Mouse (Mus musculus) CH12.LX (cell line): Measurements from ENCODE around the gene Fgg. TPM values are rescaled to one million over a fixed set of nuclear protein-coding genes. Genes with fewer than 3 reads are reported as not detected.

ENCODE experiments used
- DNase-seq: peaks from one replicate; pipeline ENCODE4 v3.0.0-alpha.2; 2013; ENCODE audit errors: extremely low read depth
- H3K27ac ChIP-seq: 2 replicates; pipeline ENCODE4 v1.5.1; 2012; ENCODE audit warnings: low read depth, mild to moderate bottlenecking, control low read depth, moderate library complexity; ENCODE audit not compliant: insufficient read depth
- H3K27me3 ChIP-seq: replicated peaks from 2 replicates; pipeline ENCODE3; 2012; ENCODE audit warnings: inconsistent platforms
- H3K36me3 ChIP-seq, 2 experiments: replicated peaks in 1 of 2; 2 replicates each; pipeline versions ENCODE3 to v1.6.1; 2012; ENCODE audit warnings: inconsistent platforms in 1 of 2, low read length in 1 of 2, mild to moderate bottlenecking in 1 of 2, mixed read lengths in 1 of 2, moderate library complexity in 1 of 2; ENCODE audit not compliant: control insufficient read depth in 1 of 2, insufficient read depth in 1 of 2
- H3K4me1 ChIP-seq, 2 experiments: 2 replicates each; pipeline ENCODE4 v1.6.1; 2012; ENCODE audit warnings: inconsistent platforms in 1 of 2, moderate library complexity in 1 of 2; ENCODE audit not compliant: insufficient read depth in 2 of 2, control insufficient read depth in 1 of 2
- H3K4me2 ChIP-seq: 2 replicates; pipeline ENCODE4 v1.6.1; 2012; ENCODE audit warnings: low read depth, mild to moderate bottlenecking, control low read depth; ENCODE audit not compliant: poor library complexity, insufficient read depth, severe bottlenecking
- H3K4me3 ChIP-seq, 3 experiments: fragments of 150-350 bp in 1 of 3; sonication (generic) in 1 of 3; replicated peaks in 1 of 3; 2 replicates each; pipeline versions ENCODE3 to v1.5.1; 2011 to 2012; ENCODE audit warnings: low read depth in 2 of 3, low read length in 2 of 3, mild to moderate bottlenecking in 2 of 3, moderate library complexity in 2 of 3, control low read depth in 1 of 3, improper control_type of control experiment in 1 of 3, inconsistent platforms in 1 of 3, mixed read lengths in 1 of 3; ENCODE audit not compliant: poor library complexity in 1 of 3
- H3K79me2 ChIP-seq: replicated peaks from 2 replicates; pipeline ENCODE4 v1.6.1; 2012; ENCODE audit warnings: mild to moderate bottlenecking, moderate library complexity; ENCODE audit not compliant: control insufficient read depth, poor library complexity, insufficient read depth, severe bottlenecking; ENCODE audit errors: extremely low read depth
- H3K9ac ChIP-seq: 2 replicates; pipeline ENCODE4 v1.6.1; 2012; ENCODE audit warnings: low read depth, mild to moderate bottlenecking, control low read depth, moderate library complexity; ENCODE audit not compliant: insufficient read depth
- H3K9me3 ChIP-seq: replicated peaks from 2 replicates; pipeline ENCODE3; 2012; ENCODE audit warnings: low read length, inconsistent platforms, mixed read lengths
- BHLHE40 ChIP-seq: IDR thresholded peaks from 2 replicates; pipeline ENCODE4 v1.6.1; 2011; ENCODE audit warnings: mild to moderate bottlenecking, low read depth, low read length, improper control_type of control experiment
- CHD1 ChIP-seq: IDR thresholded peaks from 2 replicates; pipeline ENCODE4 v1.6.1; 2012; ENCODE audit warnings: low read depth, low read length, improper control_type of control experiment, inconsistent platforms
- CHD2 ChIP-seq: IDR thresholded peaks from 2 replicates; pipeline ENCODE4 v1.6.1; 2011; ENCODE audit warnings: low read length, improper control_type of control experiment
- EP300 ChIP-seq: IDR thresholded peaks from 2 replicates; pipeline ENCODE4 v1.6.1; 2011; ENCODE audit warnings: low read length, improper control_type of control experiment
- IRF4 ChIP-seq: IDR thresholded peaks from 2 replicates; pipeline ENCODE4 v1.6.1; 2014; ENCODE audit warnings: low read depth, mild to moderate bottlenecking, inconsistent platforms, low read length, improper control_type of control experiment
- JUN ChIP-seq: IDR thresholded peaks from 2 replicates; pipeline ENCODE4 v1.6.1; 2011; ENCODE audit warnings: low read depth, mild to moderate bottlenecking, low read length, improper control_type of control experiment, moderate library complexity; ENCODE audit not compliant: insufficient read depth
- KAT2A ChIP-seq: IDR thresholded peaks from 2 replicates; pipeline ENCODE4 v1.6.1; 2012; ENCODE audit warnings: low read length, improper control_type of control experiment, inconsistent platforms; ENCODE audit not compliant: insufficient replicate concordance
- MAZ ChIP-seq: IDR thresholded peaks from 2 replicates; pipeline ENCODE4 v1.6.1; 2012; ENCODE audit warnings: low read depth, mild to moderate bottlenecking, inconsistent platforms, low read length, improper control_type of control experiment, moderate library complexity
- MEF2A ChIP-seq: IDR thresholded peaks from 2 replicates; pipeline ENCODE4 v1.6.1; 2014; ENCODE audit warnings: low read depth, mild to moderate bottlenecking, inconsistent platforms, low read length, improper control_type of control experiment, borderline replicate concordance
- PAX5 ChIP-seq: IDR thresholded peaks from 2 replicates; pipeline ENCODE4 v1.6.1; 2012; ENCODE audit warnings: low read length, inconsistent platforms, mixed read lengths
- POLR2A ChIP-seq: IDR thresholded peaks from 2 replicates; pipeline ENCODE4 v1.6.1; 2011; ENCODE audit warnings: low read depth, mild to moderate bottlenecking, improper control_type of control experiment, low read length
- RAD21 ChIP-seq: IDR thresholded peaks from 2 replicates; pipeline ENCODE4 v1.6.1; 2011; ENCODE audit warnings: low read depth, mild to moderate bottlenecking, low read length, improper control_type of control experiment, moderate library complexity
- RCOR1 ChIP-seq: conservative IDR thresholded peaks from 2 replicates; pipeline ENCODE4 v1.6.1; 2012; ENCODE audit warnings: low read depth, mild to moderate bottlenecking, inconsistent platforms, low read length, improper control_type of control experiment
- SMC3 ChIP-seq: IDR thresholded peaks from 2 replicates; pipeline ENCODE4 v1.6.1; 2011; ENCODE audit warnings: low read depth, low read length, improper control_type of control experiment
- ZKSCAN1 ChIP-seq: IDR thresholded peaks from 2 replicates; pipeline ENCODE4 v1.6.1; 2012; ENCODE audit warnings: low read depth, inconsistent platforms, low read length, improper control_type of control experiment, borderline replicate concordance
- ZMIZ1 ChIP-seq: IDR thresholded peaks from 2 replicates; pipeline ENCODE4 v1.6.1; 2012; ENCODE audit warnings: low read depth, mild to moderate bottlenecking, inconsistent platforms, low read length, improper control_type of control experiment
- dilution Hi-C: fragments of 300-500 bp; cut with MboI; formaldehyde crosslinking; loops from 2 replicates; pipeline ENCODE4 v1.14.3; 2020; ENCODE audit warnings: low sequenced_read_pairs; ENCODE audit not compliant: extremely low pct_unique_long_range_greater_than_20kb, extremely low pct_ligation_motif_present
- in situ Hi-C: fragments of 300-500 bp; cut with MboI; formaldehyde crosslinking; loops from 3 replicates; pipeline ENCODE4 v1.14.3; 2019; ENCODE audit warnings: low sequenced_read_pairs, low pct_ligation_motif_present, low pct_unique_long_range_greater_than_20kb, mixed read lengths
- polyA plus RNA-seq: library from polyadenylated mRNA; unstranded; fragments of >175 nt; gene quantifications from 2 replicates; pipeline ENCODE4 v1.2.1, GENCODE M21; 2012; ENCODE audit warnings: low read depth; ENCODE audit not compliant: insufficient read length
- total RNA-seq, 2 experiments: library from RNA; depleted of rRNA; stranded (reverse); fragments of 300-350 nt in 1 of 2; fragments of >200 nt in 1 of 2; gene quantifications; 2 replicates each; pipeline ENCODE4 v1.2.3; 2012 to 2014

Fgg gene
- total and polyA plus RNA-seq, 3 experiments: not detected

GRCm38 (mm10) chr3:83039666-83040065, 32.1 kb downstream of the Fgg start:
- no peak overlapping the region for H3K9ac ChIP-seq
- no peaks in the 10 kb centered on the region for H3K79me2 ChIP-seq
- no peaks in the 10 kb centered on the region for H3K27me3 ChIP-seq
- H3K36me3 ChIP-seq: no peaks in the 10 kb centered on the region
- no peak overlapping the region for H3K4me3 ChIP-seq
- in situ Hi-C loops: no loop called here
- no peak overlapping the region for H3K4me2 ChIP-seq
- no peak for DNase-seq
- dilution Hi-C loops: no loop called here
- H3K4me1 ChIP-seq: 0 out of 4 replicates have a peak, but pooled peaks cover 0 to 2% of the 10 kb centered on the region in 2 experiments
- no peaks in the 10 kb centered on the region for H3K9me3 ChIP-seq
- no peak overlapping the region for H3K27ac ChIP-seq
- no peak for TF ChIP-seq CHD2
- no peak for TF ChIP-seq POLR2A
- TF ChIP-seq EP300: no peak
- no peak for TF ChIP-seq SMC3
- no peak for TF ChIP-seq PAX5
- no peak for TF ChIP-seq BHLHE40
- no peak for TF ChIP-seq IRF4
- no peak for TF ChIP-seq ZMIZ1
- no peak for TF ChIP-seq MEF2A
- no peak for TF ChIP-seq CHD1
- TF ChIP-seq JUN: no peak
- TF ChIP-seq KAT2A: no peak
- TF ChIP-seq RAD21: no peak

- no peaks in the 10 kb centered on the region for H3K9me3 ChIP-seq
- no peak overlapping the region for H3K4me3 ChIP-seq
- no peaks in the 10 kb centered on the region for H3K36me3 ChIP-seq
- no peak for DNase-seq
- no peaks in the 10 kb centered on the region for H3K27me3 ChIP-seq
- no peaks in the 10 kb centered on the region for H3K79me2 ChIP-seq
- TF ChIP-seq MAZ: no peak
- TF ChIP-seq RCOR1: no peak
- no peak for TF ChIP-seq ZKSCAN1
- TF ChIP-seq, all 38 proteins: peak for 0
- Histone ChIP-seq H3K4me2 (no peak overlapping the region), H3K4me1 (0 out of 4 replicates have a peak, but pooled peaks cover 0 to 2% of the 10 kb centered on the region in 2 experiments), H3K9ac (no peak overlapping the region), H3K27ac (no peak overlapping the region)
- in situ Hi-C loops (no loop called here), dilution Hi-C loops (no loop called here)
Measured at GRCm38 (mm10) chr3:83042451-83042850, 34.9 kb downstream of the Fgg start.
